Mouse (Mus musculus) spleen, adult 18-20 months (tissue): ENCODE measurements around the gene Iffo1.

Experiments used
- DNase-seq, 2 experiments: peaks; one replicate each; pipeline ENCODE4 v3.0.0; 2022; ENCODE audit warnings: mixed read lengths in 2 of 2

The Iffo1 gene

DNA sequence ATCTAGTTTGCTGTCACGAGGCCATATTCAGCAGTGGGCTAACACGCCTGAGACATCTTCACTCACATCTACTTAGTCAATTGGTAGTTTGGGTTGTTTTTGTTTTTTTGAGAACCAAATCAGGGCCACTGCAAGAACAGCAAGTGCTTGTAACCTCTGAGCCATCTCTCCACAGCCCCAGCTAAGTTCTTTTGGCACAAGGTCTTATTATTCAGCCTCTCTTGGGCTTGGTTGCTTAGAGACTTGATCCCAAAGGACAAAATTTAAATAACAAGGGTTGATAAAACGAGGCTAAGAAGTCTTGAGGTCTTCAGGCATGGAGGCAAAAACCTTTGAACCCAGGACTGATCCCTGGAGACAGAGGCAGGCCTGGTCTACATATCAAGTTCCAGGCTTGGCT, 51.3 kb downstream of the Iffo1 start:
- DNase-seq = no peak

DNA sequence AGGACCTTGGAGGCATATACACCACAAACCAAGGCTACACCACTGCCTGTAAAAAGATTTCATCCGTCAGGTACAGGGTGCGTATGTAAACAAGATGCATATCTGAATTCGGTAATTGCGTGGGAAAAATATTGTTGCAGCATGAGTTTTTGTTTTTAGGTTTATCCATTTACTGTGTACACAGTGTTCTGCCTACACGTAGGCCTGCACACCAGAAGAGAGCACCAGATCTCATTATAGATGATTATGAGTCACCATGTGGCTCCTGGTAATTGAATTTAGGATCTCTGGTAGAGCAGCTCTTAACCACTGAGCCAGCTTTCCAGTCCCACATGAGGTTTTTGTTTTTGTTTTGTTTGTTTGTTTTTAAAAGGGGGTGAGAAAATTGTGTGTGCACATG, 52.1 kb downstream of the Iffo1 start:
- no peak for DNase-seq

- DNase-seq = no peak
Observed at GRCm38 (mm10) chr6:125210436-125210835, 65.4 kb downstream of the Iffo1 start.
